Mouse (Mus musculus): ENCODE measurements around the gene Magee1. TPM values are rescaled to one million over a fixed set of nuclear protein-coding genes. Genes with fewer than 3 reads are reported as not detected.
"Not testable (repeated sequence)": the region's sequence is repeated elsewhere in the genome, so short reads cannot be mapped to it uniquely, and the experiment has no call there.

The Magee1 gene
- polyA plus RNA-seq, 2 experiments = 0.71 to 0.93 TPM

DNA sequence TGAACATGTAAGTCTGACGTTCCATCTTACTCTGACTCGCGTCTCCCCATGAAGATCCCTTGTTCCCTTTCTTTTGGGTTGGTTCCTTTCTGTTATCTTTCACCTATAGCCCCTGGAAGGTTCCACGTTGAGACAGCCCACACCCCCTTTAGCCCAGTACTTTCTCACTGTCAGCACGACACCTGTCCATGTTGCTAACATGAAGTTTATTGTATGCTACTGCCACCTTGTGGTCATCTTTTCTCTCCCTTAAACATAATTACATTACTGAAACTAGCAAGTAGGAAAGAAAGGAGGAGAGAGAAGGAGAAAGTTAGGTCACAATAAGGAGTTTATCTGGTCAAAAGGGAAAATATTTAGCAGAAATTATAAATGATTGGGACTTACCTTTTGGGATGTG, 16.0 kb upstream of the Magee1 start:
- no peaks in the 10 kb centered on the region for H3K9me3 ChIP-seq (ENCODE audit: control insufficient read depth, low read length)
- no peak overlapping the region for H3K4me3 ChIP-seq (ENCODE audit: insufficient read depth in 1 of 2, low read depth in 2 of 2, low read length in 2 of 2)
- ATAC-seq (ENCODE audit: insufficient read depth) = no peak
- H3K9ac ChIP-seq (replicated peaks) = no peak overlapping the region
- 45% methylated on average over 5 of the region's 5 CpGs for WGBS (ENCODE audit: insufficient replicate concordance)
- no peak overlapping the region for H3K4me2 ChIP-seq (ENCODE audit: low read depth)
- no peaks in the 10 kb centered on the region for H3K4me1 ChIP-seq (replicated peaks; ENCODE audit: control insufficient read depth in 2 of 2, insufficient read depth in 2 of 2, low read length in 1 of 2)
- DNase-seq (ENCODE audit: low read depth in 3 of 3, low spot score in 3 of 3) = peak in 2 of 3 experiments; percentile 5 to 33
- no peak overlapping the region for H3K27ac ChIP-seq
- TF ChIP-seq EP300 (IDR thresholded peaks at IDR 0.05; ENCODE audit: low read depth) (no peak), CTCF (IDR thresholded peaks at IDR 0.05; ENCODE audit: low read depth) (peak; percentile 61)
- no peaks in the 10 kb centered on the region for H3K36me3 ChIP-seq (replicated peaks; ENCODE audit: control insufficient read depth, insufficient read depth, low read depth)
- no peaks in the 10 kb centered on the region for H3K27me3 ChIP-seq (ENCODE audit: control insufficient read depth, insufficient read depth, low read length)

DNA sequence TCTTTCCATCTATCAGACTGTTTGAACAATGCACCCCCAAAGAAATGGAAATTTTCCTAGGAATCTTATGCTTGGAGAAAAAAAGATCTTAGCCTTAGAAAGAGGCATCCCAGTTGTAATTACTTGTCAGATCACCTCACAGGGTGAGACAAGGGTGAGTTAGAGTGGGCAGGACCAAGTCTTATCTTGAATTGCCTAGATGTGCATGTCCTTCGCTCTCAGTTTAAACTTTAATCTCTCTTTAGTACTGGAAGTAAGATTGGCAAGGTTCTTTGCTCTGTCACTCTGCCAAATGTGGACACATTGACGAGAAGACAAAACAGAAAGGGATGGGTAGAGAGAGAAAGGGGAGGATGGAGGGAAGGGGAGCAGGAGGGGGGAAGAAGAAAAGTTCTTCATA, 5.2 kb upstream of the Magee1 start:
- no peak overlapping the region for H3K27ac ChIP-seq
- no peak overlapping the region for H3K4me3 ChIP-seq (ENCODE audit: insufficient read depth in 1 of 2, low read depth in 2 of 2, low read length in 2 of 2)
- DNase-seq (ENCODE audit: low read depth in 3 of 3, low spot score in 3 of 3) (no peak), ATAC-seq (ENCODE audit: insufficient read depth) (no peak)
- 15% methylated on average over 2 of the region's 2 CpGs for WGBS (ENCODE audit: insufficient replicate concordance)
- H3K9me3 ChIP-seq (ENCODE audit: control insufficient read depth, low read length) = no peaks in the 10 kb centered on the region
- no peak overlapping the region for H3K4me2 ChIP-seq (ENCODE audit: low read depth)
- H3K4me1 ChIP-seq (replicated peaks; ENCODE audit: control insufficient read depth in 2 of 2, insufficient read depth in 2 of 2, low read length in 1 of 2) = no peaks in the 10 kb centered on the region
- H3K9ac ChIP-seq (replicated peaks) = no peak overlapping the region
- no peaks in the 10 kb centered on the region; the same call in 1 of the 2 replicates for H3K27me3 ChIP-seq (ENCODE audit: control insufficient read depth, insufficient read depth, low read length)
- no peak for TF ChIP-seq CTCF (IDR thresholded peaks at IDR 0.05; ENCODE audit: low read depth)
- no peak for TF ChIP-seq EP300 (IDR thresholded peaks at IDR 0.05; ENCODE audit: low read depth)
- no peaks in the 10 kb centered on the region for H3K36me3 ChIP-seq (replicated peaks; ENCODE audit: control insufficient read depth, insufficient read depth, low read depth)

DNA sequence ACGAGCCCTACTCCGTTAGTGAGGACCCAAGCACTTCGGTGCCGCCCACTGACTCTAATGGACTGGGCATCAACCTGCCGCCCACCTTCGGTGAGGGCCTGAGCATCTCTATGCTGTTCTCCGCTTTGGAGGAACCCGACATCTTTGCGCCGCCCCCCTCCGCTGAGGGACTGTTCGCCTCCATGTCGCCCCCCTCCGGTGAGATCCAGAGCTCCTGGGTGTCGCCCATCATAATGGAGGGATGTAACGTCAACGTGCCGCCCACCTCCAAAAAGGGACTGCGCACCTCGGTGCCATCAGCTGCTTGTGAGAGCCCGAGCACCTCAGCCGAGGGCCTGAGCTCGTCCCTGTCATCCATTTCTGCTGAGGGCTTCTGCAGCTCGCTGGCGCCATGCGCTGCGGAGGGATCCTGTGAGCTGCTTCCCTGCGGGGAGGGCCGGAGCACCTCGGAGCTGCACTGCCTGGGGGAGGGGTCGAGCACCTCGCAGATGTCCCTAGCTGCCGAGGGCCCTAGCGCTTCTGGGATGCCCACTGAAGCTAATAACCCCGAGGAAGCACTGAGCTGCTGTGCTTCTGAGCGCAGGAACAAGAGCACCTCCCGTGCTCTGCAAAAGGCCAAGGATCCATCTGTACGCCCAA, 1.2 kb downstream of the Magee1 start:
- WGBS (ENCODE audit: insufficient replicate concordance) = 15% methylated on average over 38 of the region's 38 CpGs
- Histone ChIP-seq H3K4me2 (ENCODE audit: low read depth) (peak overlapping the region; percentile 78), H3K27me3 (ENCODE audit: control insufficient read depth, insufficient read depth, low read length) (no peaks in the 10 kb centered on the region; the same call in 1 of the 2 replicates), H3K9ac (replicated peaks) (no peak overlapping the region), H3K36me3 (replicated peaks; ENCODE audit: control insufficient read depth, insufficient read depth, low read depth) (no peaks in the 10 kb centered on the region), H3K4me1 (replicated peaks; ENCODE audit: control insufficient read depth in 2 of 2, insufficient read depth in 2 of 2, low read length in 1 of 2) (no peaks in the 10 kb centered on the region), H3K4me3 (ENCODE audit: insufficient read depth in 1 of 2, low read depth in 2 of 2, low read length in 2 of 2) (peak overlapping the region; percentile 49 to 77; a peak in 3 of 4 replicates), H3K9me3 (ENCODE audit: control insufficient read depth, low read length) (no peaks in the 10 kb centered on the region), H3K27ac (no peak overlapping the region)
- TF ChIP-seq CTCF (IDR thresholded peaks at IDR 0.05; ENCODE audit: low read depth) = peak; percentile 56
- TF ChIP-seq EP300 (IDR thresholded peaks at IDR 0.05; ENCODE audit: low read depth) = no peak
- ATAC-seq (ENCODE audit: insufficient read depth) = peak; percentile 51; the same call in 1 of the 2 replicates
- peak in 2 of 3 experiments; percentile 7 to 9 for DNase-seq (ENCODE audit: low read depth in 3 of 3, low spot score in 3 of 3)

DNA sequence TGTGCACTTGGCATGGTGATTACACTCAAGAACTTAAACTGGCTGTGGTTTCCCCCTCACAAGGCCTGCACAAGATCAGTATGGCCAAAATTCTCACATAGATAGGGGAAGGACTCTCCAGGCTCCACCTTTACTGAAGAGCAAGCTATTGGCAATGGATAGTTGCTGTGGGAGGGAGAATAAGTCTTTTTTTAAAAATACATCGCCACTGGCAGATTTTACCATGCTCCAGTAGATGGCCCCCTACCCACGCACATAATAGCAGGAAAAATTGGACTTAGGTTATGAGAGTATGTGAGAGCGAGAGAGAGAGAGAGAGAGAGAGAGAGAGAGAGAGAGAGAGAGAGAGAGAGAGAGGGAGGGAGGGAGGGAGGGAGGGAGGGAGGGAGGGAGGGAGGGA, 4.7 kb downstream of the Magee1 start:
- DNase-seq (ENCODE audit: low read depth in 3 of 3, low spot score in 3 of 3) = no peak
- no peak overlapping the region for H3K4me3 ChIP-seq (ENCODE audit: insufficient read depth in 1 of 2, low read depth in 2 of 2, low read length in 2 of 2)
- H3K9ac ChIP-seq (replicated peaks) = no peak overlapping the region
- no peak overlapping the region for H3K27ac ChIP-seq
- H3K9me3 ChIP-seq (ENCODE audit: control insufficient read depth, low read length) = no peaks in the 10 kb centered on the region
- H3K27me3 ChIP-seq (ENCODE audit: control insufficient read depth, insufficient read depth, low read length) = no peaks in the 10 kb centered on the region; the same call in 1 of the 2 replicates
- H3K4me1 ChIP-seq (replicated peaks; ENCODE audit: control insufficient read depth in 2 of 2, insufficient read depth in 2 of 2, low read length in 1 of 2) = no peaks in the 10 kb centered on the region
- H3K4me2 ChIP-seq (ENCODE audit: low read depth) = no peak overlapping the region
- H3K36me3 ChIP-seq (replicated peaks; ENCODE audit: control insufficient read depth, insufficient read depth, low read depth) = no peaks in the 10 kb centered on the region
- WGBS (ENCODE audit: insufficient replicate concordance) = 23% methylated on average over 3 of the region's 3 CpGs
- TF ChIP-seq EP300 (IDR thresholded peaks at IDR 0.05; ENCODE audit: low read depth) = no peak
- TF ChIP-seq CTCF (IDR thresholded peaks at IDR 0.05; ENCODE audit: low read depth) = no peak
- ATAC-seq (ENCODE audit: insufficient read depth) = no peak

DNA sequence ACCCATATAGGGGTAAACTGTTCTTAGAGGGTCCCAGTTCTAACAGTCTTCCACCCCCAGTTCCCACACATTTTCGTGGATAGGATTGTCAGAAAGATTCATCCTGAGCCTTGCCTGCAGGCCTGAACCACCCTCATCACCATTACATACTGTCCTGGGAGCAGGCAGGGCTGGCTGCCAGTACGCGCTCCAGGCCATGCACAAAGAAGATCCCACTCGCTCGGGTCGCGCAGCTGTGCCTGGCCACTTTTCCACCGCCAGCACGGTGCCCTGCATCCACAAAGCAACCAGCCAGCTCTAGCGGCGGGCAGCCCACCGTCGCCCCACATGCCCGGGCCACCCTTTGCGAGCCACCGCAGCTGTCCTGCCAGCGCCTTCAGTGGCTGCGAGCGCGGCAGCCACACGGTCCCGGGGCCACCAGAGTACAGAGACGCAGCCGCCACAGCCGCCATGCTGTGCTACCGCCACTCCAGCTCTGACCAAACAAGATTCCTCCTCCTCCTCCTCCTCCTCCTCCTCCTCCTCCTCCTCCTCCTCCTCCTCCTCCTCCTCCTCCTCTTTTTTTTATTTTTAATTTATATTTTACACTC, 31.8 kb downstream of the Magee1 start:
- 33% methylated on average over 25 of the region's 26 CpGs for WGBS (ENCODE audit: insufficient replicate concordance)
- Histone ChIP-seq H3K36me3 (replicated peaks; ENCODE audit: control insufficient read depth, insufficient read depth, low read depth) (no peaks in the 10 kb centered on the region), H3K27me3 (ENCODE audit: control insufficient read depth, insufficient read depth, low read length) (no peaks in the 10 kb centered on the region), H3K27ac (no peak overlapping the region), H3K4me2 (ENCODE audit: low read depth) (no peak overlapping the region), H3K4me3 (ENCODE audit: insufficient read depth in 1 of 2, low read depth in 2 of 2, low read length in 2 of 2) (no peak overlapping the region), H3K9me3 (ENCODE audit: control insufficient read depth, low read length) (no peaks in the 10 kb centered on the region), H3K4me1 (replicated peaks; ENCODE audit: control insufficient read depth in 2 of 2, insufficient read depth in 2 of 2, low read length in 1 of 2) (no peaks in the 10 kb centered on the region), H3K9ac (replicated peaks) (no peak overlapping the region)
- ATAC-seq (ENCODE audit: insufficient read depth) (no peak), DNase-seq (ENCODE audit: low read depth in 3 of 3, low spot score in 3 of 3) (no peak)
- no peak for TF ChIP-seq EP300 (IDR thresholded peaks at IDR 0.05; ENCODE audit: low read depth)
- no peak for TF ChIP-seq CTCF (IDR thresholded peaks at IDR 0.05; ENCODE audit: low read depth)

DNA sequence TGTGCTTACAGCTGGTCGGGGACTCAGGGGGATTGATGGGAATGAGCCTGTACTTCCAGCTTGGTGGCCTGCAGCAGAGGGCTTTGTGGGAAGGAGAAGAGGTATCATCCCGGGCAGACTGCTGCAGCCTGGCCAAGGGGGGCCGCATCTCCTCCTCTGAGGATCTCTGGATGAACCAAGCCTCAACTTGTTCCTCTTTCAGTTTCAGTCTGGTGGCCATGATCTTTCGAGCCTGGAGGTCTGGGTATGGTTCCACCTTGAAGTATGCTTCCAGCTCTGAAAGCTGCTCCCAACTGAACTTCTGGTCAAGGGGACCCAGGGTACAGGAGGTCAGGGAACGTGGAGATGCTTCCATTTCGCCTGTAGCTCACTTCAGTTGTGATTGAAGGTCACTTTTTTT, 44.8 kb downstream of the Magee1 start:
- WGBS (ENCODE audit: insufficient replicate concordance) = 46% methylated on average over 5 of the region's 6 CpGs
- H3K4me1 ChIP-seq (replicated peaks; ENCODE audit: control insufficient read depth in 2 of 2, insufficient read depth in 2 of 2, low read length in 1 of 2); H3K9ac ChIP-seq (replicated peaks); H3K9me3 ChIP-seq (ENCODE audit: control insufficient read depth, low read length); ATAC-seq (ENCODE audit: insufficient read depth); H3K4me3 ChIP-seq (ENCODE audit: insufficient read depth in 1 of 2, low read depth in 2 of 2, low read length in 2 of 2); DNase-seq (ENCODE audit: low read depth in 3 of 3, low spot score in 3 of 3); H3K36me3 ChIP-seq (replicated peaks; ENCODE audit: control insufficient read depth, insufficient read depth, low read depth); H3K4me2 ChIP-seq (ENCODE audit: low read depth); H3K27ac ChIP-seq; H3K27me3 ChIP-seq (ENCODE audit: control insufficient read depth, insufficient read depth, low read length): not testable (repeated sequence)
